Mouse (Mus musculus) lung, adult 18-20 months (tissue): ENCODE data around the gene Gm21976.

Experiments
- DNase-seq, 2 experiments: peaks; one replicate each; pipeline ENCODE4 v3.0.0; 2022; ENCODE audit warnings: mixed read lengths in 2 of 2

The Gm21976 gene

DNA sequence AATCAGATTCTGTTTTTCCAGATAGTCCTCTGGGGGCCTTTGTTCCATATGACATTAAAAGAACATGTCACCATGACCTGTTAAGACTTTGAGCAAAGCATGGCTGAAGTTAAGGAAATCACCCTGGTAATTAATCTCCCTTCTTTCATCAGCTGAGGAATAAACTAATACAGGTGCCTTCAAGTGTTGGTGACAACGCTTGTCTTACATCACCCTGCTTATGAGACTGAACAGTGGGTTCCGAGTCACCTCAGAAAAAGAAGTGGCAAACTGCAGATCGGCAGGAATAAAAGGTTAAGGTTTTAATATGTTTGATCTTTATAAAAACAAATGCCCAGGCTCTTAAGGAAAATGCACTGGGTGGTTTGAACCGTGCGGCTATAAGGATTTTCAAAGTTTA, at the start of gene Gm21976:
Gm21976 (plus strand) TSS at position 202 of the 400 bp plus-strand sequence.
- no peak for DNase-seq

DNA sequence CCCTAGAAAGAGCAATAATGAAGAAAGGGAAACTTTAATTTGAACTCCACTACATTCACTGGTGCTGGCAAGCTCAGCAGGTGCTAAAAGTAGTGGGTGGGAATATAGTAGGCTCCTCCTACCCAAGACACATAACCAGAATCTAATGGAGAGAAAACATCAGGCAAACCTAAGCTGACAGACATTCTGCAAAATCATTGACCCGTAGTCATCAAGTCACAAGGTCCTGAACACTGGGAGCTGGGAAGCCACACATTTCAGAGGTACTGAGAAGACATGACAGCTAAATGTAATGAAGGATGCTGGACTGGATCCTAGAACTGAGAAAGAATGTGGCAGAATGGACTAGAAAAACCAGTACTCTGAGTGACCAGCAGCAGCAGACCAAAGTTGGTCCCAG, 49.2 kb upstream of the Gm21976 start:
- no peak for DNase-seq

DNA sequence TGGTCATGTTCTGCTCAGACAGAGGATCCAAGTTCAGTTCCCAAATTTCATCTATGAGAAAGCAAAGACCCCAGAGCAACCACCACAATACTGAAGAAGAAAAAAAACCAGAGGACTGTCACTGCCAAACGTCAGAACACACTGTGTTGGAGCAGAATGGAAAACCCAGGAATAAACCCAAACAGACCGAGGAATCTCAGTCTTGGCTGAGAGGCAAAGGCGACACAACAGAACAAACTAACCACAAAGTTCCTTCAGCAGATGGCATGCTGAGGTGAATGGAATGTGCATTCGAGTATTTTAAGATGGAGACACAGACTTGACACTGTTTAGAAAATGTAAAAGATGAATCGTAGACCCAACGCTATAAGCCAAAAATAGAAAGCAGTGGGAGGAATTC, 44.2 kb upstream of the Gm21976 start:
- DNase-seq = no peak

DNA sequence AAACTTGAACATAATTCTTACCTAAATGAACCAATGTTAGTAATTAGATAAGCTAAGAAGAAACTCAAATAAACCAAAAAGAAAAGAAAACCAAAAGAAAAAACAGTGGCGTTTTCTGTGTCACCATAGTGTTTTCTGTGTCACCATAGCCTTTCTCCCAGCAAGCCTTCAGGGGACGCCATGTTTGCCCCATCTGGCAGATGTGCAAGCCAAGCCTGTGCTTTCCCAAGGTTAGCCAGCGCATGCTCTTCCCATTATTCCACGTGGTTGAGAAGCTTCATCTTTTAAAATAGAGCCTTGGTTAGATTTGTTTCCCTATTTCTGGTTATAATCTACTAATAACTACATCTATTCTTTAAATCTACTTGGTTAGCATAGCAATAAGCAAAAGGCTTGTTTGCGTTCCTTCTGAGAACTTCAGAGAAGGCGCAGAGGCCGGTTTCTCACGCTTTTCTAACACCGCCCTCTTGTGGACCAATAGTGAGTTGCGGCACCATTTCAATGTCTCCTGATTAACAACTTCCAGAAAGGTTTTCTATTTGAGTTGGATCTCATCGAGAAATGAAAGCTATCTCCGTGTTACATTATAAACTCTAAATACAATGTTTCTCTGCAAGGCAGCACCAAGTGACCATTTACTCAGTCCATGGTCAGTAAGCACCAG, 39.6 kb upstream of the Gm21976 start:
- DNase-seq = peak; percentile 47 to 54

DNA sequence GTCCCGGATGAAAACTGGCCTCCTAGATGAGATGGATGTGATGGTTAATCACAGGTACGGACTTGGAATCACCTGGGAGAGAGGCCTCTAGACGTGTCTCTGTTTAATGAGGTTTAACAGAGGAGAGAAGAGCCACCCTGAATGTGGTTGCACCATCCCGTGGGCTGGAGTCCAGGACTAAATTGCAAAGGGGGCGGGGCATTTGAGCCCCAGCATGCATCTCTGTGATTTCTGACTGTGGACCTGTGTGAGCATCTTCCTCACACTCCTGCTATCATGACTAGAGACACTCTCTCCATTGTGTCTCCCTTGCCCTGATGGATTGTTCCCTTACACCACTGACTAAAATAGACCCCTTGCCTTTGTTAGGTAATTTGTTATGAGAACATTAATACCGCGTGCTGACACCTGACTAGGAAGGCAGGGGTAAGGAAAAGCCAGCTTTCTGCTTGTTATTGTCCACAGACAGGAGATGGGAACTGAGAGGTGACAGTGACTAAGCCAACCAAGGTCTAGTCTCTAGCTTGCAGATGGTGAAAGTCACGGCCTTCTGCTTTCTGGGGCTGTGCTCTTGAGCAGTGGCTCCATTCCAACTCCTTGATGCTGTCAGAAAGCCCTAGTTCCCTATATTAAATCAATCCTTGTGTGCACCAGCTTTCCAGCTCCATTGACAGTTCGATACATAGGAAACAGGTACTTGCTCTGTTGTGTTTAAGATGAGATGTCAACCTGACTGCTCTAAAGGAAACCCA, 38.0 kb upstream of the Gm21976 start:
- no peak for DNase-seq

DNA sequence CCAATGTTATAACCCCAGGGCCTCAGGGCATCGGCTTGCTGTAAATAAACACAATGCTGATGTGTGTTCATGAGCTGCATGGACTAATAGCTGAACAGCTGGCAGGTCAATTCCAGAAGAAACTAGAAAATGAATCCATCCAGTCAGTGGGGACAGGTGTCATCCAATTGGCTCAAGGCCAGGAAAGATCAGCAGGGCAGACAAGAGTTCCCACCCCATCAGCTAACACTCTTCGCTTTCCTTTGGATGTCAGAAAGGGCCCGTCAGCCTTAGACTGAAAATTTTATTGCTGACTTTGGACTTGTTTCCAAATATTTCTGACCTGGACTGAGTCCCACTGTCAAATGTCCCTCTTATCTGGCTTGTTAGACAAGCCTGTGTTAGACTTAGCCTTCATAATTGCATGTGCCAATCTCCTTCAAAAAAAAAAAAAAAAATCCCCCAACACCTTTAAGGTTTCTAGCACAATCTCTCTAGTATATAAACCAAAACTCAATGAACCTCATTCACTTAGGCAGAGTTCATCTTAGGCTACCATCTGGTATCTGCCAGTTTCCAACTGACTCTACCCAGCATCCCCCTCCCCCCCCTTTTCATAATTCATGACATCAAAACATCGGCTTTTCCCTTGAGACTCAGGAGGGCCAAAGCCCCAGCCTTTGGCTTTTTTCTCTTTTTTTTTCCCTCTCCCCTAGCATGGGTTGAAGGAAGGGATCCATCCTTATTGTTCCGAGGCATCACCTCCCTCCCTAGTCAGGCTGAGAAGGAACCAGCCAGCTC, 34.9 kb upstream of the Gm21976 start:
- no peak for DNase-seq

DNA sequence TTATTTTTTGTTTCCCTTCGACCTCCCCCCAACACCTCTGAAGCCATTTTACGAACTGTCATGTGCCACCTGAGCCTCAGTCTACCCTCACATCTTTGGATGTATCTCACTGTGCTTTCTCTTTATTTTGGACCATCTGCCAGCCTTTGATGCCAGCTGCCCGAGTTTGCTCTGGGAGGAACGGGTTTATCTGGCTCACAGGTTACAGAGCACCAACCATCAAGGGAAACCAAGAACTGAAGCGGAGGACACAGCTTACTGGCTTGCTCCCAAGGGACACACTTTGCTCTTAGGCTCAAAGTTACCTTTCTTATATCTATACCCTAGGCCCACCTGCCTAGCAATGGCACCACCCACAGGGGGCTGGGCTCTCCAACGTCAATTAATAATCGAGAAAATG, 34.3 kb upstream of the Gm21976 start:
- DNase-seq = no peak

DNA sequence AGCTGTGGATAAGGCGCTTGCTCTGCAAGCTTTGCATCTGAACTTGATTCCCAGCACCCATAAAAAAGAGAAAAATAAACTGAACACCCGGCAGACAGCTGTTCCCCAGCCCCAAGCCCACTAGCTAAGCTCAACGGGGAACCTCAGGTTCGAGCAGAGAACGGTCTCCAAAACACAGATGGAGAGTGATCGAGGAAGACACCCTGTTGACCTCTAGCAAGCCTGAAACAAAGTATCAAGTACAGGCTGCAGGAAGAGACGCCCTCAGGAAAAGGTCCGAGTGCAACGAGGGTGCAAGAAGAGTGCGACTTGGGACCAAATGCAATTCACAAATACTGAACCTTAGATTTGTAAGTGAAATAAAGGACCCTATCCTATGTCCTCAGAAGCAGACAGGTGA, 30.1 kb upstream of the Gm21976 start:
- no peak for DNase-seq

DNA sequence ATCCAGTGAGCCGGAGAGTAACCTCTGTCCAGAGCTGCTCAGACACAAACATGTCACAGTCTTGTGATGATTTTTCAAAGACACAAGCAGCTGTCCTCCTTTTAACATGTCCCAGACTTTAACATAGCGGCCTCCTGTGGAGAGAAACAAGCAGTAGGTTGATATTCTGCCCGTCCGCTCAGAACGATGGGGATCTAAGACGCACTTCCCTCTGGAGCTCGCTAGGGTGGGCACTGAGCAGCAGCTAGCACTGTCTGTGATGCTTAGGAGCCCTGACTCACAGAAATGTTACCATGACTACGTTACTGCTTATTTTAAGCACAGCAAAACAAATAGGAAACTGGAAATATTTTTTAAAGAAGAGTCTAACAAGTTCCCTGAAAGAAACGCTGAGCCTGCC, 24.8 kb upstream of the Gm21976 start:
- DNase-seq = no peak

DNA sequence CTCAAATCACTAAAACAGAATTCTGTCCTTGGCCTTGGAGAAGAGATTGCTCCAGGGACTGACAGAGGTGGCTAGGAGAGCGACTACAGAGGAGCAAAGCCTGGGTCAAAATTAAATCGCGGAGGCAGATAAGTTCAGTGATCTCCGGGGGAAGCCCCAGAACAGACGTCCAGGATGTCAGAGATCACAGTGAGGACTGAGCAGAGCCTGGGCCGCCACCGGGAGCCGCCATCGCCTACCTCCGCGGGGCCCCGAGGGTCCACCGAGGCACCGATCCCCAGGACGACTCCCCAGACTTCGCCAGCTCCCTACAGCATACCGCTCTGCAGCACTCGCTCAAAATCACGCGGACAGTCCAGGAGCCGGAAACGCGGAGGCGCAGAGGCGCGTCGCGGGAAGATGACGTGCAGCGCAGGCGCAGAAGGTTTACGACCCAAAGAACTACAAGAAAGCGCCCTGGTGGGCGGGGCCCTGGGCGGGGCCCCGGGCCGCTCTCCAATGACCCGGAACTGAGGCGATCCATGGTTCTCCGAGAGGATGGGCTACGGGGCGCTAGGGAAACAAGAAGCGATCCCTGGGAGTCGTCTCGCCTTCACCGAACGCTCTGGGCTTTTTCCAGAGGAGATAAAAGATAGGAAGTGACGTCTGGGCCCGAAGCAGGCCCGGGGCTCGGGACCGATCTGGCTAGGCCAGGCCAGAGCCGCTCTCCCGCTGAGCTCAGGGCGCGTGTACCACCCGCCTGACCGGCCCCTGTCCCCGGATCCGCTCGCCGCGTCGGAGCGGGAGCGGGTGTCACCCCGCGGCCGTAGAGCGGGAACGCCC, 16.8 kb upstream of the Gm21976 start, which contains the start of the genes Utp15 and Ankra2:
Utp15 (minus strand) TSS at position 406 of the 822 bp plus-strand sequence.
Ankra2 (plus strand) TSS at position 439 of the 822 bp plus-strand sequence.
- DNase-seq = peak; percentile 97 to 98

DNA sequence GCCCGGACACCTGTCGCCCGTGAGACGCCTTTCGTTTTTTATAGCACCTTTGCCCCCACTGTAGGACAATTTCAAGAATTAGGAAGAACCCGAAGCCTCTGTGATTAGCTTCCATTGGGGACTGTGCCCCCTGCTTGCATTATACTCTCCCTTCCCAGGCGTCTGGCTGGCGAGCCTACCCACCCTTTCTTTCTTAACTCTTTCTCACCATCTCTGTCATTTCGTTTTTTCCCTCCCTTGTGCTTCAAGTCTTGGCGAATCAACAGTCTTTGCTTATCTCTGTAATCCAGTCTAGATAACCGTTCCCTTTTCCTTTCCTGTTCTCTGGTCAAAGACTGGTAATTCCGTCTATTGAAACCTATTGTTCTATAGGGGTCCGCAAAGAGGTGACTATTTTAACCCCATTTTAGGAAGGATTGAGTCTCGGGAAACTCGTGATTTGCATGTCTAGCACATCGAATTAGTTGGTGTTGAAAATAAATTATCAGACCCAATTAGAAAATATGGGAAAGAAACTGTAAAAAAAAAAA, 16.2 kb upstream of the Gm21976 start:
- no peak for DNase-seq

DNA sequence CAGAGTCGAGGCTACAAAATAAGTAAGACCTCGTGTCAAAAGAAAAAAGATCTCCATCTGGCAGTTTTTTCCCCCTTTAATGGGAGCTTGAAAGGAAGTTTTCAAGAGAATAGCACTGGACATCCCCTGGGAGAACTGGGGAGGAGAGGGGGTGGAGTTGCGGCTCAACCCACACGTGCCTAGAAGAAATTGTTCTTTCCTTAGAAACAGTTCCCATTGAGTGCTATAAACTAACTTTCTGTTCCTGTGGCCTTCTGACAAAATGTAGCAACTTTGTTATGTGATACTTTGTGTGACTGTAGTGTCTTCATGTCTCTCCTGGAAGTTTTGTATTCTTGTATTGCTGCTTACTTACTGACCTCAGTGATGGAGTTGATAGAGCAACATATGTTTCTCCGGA, 15.6 kb upstream of the Gm21976 start:
- DNase-seq = no peak

DNA sequence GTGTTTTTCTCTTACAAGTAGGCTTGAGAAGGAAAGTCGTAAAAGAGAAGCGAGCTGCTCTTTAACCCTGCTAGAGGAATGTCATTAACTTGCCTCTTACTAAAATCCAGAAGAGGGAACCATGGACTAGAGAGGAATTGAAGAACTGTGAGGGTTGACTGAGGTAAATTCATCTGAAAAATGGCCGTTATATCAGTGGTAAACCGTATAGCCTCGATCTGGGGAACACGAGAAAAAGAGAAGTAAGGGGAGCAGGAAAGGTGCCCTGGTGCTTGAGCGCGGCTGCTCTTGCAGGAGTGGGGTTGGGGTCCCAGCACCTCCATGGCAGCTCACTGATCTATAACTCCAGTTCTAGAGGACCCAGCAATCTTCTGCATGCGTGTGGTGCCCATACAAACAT, 5.7 kb upstream of the Gm21976 start:
- DNase-seq = no peak

DNA sequence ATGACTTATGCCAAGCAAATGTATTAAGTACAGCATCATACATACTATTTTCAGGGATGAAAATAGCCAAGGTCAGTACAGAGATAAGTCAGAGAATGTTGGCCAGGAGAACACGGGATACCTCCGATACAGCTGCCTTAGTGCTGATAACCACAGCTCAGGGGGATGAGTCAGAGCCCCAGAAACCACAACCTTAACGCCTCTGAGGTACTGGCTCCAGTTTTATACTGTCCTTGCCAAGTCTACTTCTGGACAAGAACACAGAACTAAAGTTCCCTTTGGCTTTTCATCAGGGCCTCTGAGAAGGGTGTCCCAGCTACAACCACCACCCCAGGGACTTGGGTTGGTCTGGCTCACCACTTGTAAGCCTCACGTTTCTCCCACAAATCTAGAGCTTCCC, 4.0 kb upstream of the Gm21976 start:
- DNase-seq = no peak

DNA sequence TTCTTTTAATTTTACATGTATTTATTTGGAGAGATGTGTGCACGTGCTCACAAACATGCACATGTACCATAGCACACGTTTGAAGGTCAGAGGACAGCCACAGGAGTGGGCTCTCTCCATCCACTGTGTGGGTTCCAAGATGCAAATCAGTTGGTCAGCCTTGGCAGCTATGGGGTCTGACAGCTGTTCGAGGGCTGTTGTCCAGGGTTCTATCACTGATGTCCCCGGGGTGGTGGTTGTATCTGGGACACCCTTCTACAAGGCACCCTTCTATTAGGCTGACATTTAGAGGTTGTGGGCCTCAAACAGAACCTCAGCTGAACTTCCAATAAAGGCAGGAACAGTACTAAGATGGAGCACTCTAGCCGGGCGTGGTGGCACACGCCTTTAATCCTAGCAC, 3.4 kb upstream of the Gm21976 start:
- no peak for DNase-seq

DNA sequence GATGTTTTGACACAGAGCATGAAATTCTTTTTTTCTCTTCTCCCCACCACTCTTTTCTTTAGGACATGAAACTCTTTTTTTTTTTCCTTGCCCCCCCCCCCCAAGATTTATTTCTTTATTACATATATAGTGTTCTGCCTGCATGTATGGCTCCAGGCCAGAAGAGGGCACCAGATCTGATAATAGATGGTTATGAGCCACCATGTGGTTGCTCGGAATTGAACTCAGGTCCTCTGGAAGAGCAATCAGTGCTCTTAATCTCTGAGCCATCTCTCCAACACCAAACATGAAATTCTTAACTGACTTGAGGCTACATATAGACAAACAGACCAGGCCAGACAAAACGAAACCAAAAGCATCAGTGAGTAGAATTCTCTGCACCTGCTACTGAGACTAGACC, 2.2 kb upstream of the Gm21976 start:
- DNase-seq = no peak

DNA sequence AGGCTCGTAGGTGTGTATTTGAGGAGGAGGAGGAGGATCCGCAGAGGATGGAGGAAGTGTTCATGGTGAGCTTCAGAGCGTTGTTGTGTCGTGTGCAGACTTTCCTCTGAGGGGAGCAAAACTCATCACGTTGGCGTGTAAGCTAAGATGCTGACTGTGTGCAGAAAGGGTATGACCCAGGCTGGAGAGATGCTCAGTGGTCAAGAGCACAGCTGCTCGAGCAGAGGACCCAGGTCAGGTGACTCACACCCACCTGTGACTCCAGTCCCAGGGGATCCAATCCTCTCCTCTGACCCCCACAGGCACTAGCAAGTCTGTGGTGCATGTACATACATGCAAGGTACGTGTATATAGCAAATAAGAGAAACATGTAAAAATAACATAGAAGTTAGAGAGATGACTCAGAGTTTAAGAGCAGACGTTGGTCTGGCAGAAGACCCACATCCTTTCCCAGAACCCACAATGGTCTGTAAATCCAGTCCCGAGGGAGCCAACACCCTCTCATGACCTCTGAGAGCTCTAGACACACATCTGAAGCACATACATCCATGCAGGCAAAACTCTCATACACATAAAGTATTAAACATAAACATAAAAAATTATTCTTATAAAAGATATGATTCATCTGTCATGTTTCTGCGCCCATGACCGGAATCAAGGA, 1.4 kb downstream of the Gm21976 start:
- DNase-seq = no peak

DNA sequence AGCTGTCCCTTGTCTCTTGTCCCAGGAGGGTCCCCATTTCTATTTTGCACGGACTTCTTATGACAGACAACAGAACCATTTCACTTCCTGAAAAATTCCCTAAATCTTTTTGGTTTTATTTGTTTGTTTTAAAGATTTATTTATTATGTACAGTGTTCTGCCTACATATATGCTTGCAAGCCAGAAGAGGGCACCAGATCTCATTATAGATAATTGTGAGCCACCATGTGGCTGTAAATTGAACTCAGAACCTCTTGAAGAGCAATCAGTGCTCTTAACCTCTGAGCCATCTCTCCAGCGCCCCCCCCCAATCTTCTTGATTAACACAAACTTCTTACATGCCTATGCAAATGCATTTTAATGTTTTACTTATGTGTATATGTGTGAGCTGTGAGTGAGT, 11.0 kb downstream of the Gm21976 start:
- no peak for DNase-seq

DNA sequence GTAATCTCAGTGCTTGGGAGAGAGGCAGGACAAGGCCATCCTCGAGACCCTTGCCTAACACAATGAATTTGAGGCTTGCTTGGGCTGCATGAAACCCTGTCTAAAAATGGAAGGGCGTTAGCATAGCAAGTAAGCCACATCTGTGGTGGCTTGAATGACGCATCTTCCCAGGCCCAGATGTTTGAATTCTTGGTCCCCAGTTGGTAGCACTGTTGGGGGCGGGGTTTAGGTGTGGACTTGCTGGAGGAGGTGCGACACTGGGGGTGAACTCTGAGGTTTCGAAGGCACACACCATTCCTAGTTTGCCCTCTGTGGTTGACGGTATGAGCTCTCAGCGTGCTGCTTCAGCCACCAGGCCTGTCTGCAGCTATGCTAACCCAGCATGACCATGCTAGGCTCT, 12.0 kb downstream of the Gm21976 start:
- DNase-seq = no peak

DNA sequence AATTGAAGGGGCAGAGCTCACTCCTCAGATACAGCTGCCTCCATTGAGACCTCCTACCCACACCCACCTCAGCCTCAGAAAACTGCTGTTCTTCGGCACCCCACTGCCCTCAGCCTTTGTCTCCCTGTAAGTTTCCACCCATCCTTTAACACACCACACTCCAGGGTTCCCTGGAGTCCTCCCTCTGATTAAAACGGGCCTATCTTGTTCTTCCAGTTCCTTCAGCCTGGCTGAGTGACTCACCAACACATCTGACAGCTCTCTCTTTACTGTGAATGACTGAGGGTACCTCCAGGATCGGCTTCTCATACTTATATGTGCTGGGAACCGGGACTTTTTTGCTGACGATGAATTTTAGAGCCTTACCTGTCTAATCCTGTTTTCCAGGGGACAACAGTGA, 16.4 kb downstream of the Gm21976 start:
- DNase-seq = peak in 1 of 2 experiments; percentile 14

DNA sequence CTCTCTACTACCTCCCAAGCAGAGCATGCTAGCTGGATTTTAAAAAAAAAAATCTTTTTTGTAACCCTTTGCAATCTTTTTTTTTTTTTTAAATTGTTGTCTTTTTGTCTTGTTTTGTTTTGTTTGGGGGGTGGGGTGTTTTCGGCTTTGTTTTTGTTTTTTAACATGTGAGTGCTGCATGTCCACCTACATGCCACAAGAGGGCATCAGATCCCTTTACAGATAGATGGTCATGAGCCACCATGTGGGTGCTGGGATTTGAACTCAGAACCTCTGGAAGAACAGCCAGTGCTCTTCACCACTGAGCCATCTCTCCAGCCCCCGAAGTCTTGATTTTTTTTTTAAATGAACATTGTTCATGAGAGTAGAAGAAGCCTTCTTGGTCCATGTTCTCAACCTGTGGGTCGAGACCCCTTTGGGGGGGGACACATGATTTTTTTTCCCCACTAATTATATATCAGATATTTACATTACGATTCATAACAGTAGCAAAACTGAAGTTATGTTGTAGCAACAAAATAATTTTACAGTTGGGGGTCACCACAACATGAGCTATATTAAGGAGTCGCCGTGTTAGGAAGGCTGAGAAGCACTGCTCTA, 18.3 kb downstream of the Gm21976 start:
- DNase-seq = no peak
